Mouse (Mus musculus) limb, embryonic 11.5 days (tissue): ENCODE measurements around the gene Eva1b. TPM values are rescaled to one million over a fixed set of nuclear protein-coding genes. Genes with fewer than 3 reads are reported as not detected.

Experiments
- ATAC-seq: fragments of 200-750 bp; cut with Nextera tagmentation; 2 replicates; pipeline ENCODE4 v1.8.0; 2017; ENCODE audit warnings: low read depth; ENCODE audit not compliant: insufficient number of reproducible peaks, low FRiP score, low TSS enrichment
- DNase-seq: peaks from one replicate; pipeline ENCODE4 v3.0.0-alpha.2; 2015; ENCODE audit warnings: low spot score
- H3K27ac ChIP-seq: fragments of 300-500 bp; sonication (generic); replicated peaks from 2 replicates; pipeline ENCODE4 v1.5.1; 2014; ENCODE audit warnings: low read depth, mild to moderate bottlenecking, low read length
- H3K27me3 ChIP-seq: fragments of 300-500 bp; sonication (generic); 2 replicates; pipeline ENCODE4 v1.6.1; 2014; ENCODE audit warnings: mild to moderate bottlenecking, low read length, mixed read lengths; ENCODE audit not compliant: control insufficient read depth, insufficient read depth
- H3K36me3 ChIP-seq: fragments of 300-500 bp; sonication (generic); 2 replicates; pipeline ENCODE4 v1.6.1; 2014; ENCODE audit warnings: mild to moderate bottlenecking, low read length, moderate library complexity, mixed read lengths; ENCODE audit not compliant: control insufficient read depth, insufficient read depth
- H3K4me1 ChIP-seq: fragments of 300-500 bp; sonication (generic); 2 replicates; pipeline ENCODE4 v1.6.1; 2014; ENCODE audit warnings: low read length, mixed read lengths; ENCODE audit not compliant: control insufficient read depth, insufficient read depth
- H3K4me2 ChIP-seq: fragments of 300-500 bp; sonication (generic); 2 replicates; pipeline ENCODE4 v1.6.1; 2014; ENCODE audit warnings: low read depth, mild to moderate bottlenecking, moderate library complexity; ENCODE audit not compliant: severe bottlenecking
- H3K4me3 ChIP-seq: fragments of 300-500 bp; sonication (generic); 2 replicates; pipeline ENCODE4 v1.5.1; 2014; ENCODE audit warnings: low read depth, low read length
- H3K9ac ChIP-seq: fragments of 300-500 bp; sonication (generic); 2 replicates; pipeline ENCODE4 v1.6.1; 2014; ENCODE audit warnings: mild to moderate bottlenecking, low read length
- H3K9me3 ChIP-seq: fragments of 300-500 bp; sonication (generic); 2 replicates; pipeline ENCODE4 v1.6.1; 2016; ENCODE audit warnings: low read length; ENCODE audit not compliant: control insufficient read depth
- WGBS: fragments of 180-500 bp; shearing (Covaris S2); extraction: QIAGEN DNeasy Blood & Tissue Kit; methylation state at CpG from one replicate; pipeline ENCODE4 v1.1.7; 2014; 5-methylcytosine and 5-hydroxymethylcytosine counted together
- polyA plus RNA-seq: library from polyadenylated mRNA; unstranded; fragments of >200 nt; fragmentation: Nextera tagmentation; extraction: Ambion mirVana; gene quantifications from 2 replicates; pipeline ENCODE4 v1.2.1, GENCODE M21; 2014

Eva1b gene
- polyA plus RNA-seq, 1 experiment from 2014 or later = 70.3 TPM

GRCm38 (mm10) chr4:126115871-126116521 is 31.5 kb upstream of the Eva1b start:
- Histone ChIP-seq H3K4me3 (no peak overlapping the region), H3K27ac (no peak overlapping the region), H3K36me3 (no peaks in the 10 kb centered on the region; the same call in 1 of the 2 replicates), H3K4me2 (no peak overlapping the region), H3K9ac (no peak overlapping the region), H3K27me3 (no peaks in the 10 kb centered on the region), H3K9me3 (no peaks in the 10 kb centered on the region), H3K4me1 (peaks cover 6% of the 10 kb centered on the region)
- ATAC-seq = no peak
- WGBS = 76% methylated on average over 6 of the region's 6 CpGs
- DNase-seq = no peak

DNA sequence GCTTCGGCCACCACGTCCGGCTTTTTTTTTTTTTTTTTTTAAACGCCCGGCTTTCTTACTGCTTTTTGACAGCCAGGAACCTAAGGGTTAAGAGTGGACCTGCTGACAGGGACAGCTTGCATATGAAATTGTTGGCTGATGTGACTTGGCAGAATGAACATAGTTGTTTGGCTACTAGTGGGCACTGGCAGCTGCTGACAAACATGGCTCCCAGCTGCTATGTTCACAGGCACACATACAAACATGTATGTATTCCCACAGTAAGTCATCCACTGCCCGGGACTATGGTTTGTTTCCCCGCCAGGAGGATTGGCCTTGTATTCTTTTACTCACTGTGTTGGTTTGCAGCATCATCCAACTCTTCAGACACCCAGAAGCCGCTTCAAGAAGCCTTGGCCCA is 30.4 kb upstream of the Eva1b start:
- DNase-seq (no peak), ATAC-seq (no peak)
- H3K4me1 ChIP-seq = 0 out of 2 replicates have a peak, but pooled peaks cover 3% of the 10 kb centered on the region
- H3K27me3 ChIP-seq = no peaks in the 10 kb centered on the region
- H3K4me2 ChIP-seq = no peak overlapping the region
- 87% methylated on average over 8 of the region's 8 CpGs for WGBS
- no peak overlapping the region for H3K9ac ChIP-seq
- no peak overlapping the region for H3K27ac ChIP-seq
- H3K4me3 ChIP-seq = no peak overlapping the region
- H3K9me3 ChIP-seq = no peaks in the 10 kb centered on the region
- no peaks in the 10 kb centered on the region; the same call in 1 of the 2 replicates for H3K36me3 ChIP-seq

DNA sequence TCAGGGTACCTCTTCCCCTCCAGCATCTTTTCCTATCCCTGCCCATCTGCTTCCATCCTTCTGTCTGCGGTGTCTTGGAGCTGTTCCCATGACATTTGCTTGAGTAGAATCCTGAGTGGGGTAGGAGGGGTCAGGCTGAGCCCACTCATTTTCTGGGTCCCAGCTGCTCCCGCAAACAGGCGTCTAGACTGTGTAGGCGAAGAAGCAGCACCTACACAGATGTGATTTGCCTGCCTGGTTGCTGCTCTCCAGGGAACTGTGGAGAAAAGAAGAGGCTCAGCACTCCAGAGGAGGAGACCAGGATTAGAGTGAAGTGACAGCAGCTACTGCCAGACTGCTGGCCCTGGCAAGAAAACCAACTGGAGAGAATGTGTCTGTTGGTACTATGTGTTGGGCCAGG is 28.9 kb upstream of the Eva1b start:
- no peak overlapping the region for H3K4me3 ChIP-seq
- no peak for ATAC-seq
- H3K4me2 ChIP-seq = no peak overlapping the region
- H3K9ac ChIP-seq = no peak overlapping the region
- WGBS = 97% methylated on average over 4 of the region's 4 CpGs
- H3K27ac ChIP-seq = no peak overlapping the region
- H3K27me3 ChIP-seq = no peaks in the 10 kb centered on the region
- H3K4me1 ChIP-seq = 0 out of 2 replicates have a peak, but pooled peaks cover 3% of the 10 kb centered on the region
- DNase-seq = no peak
- H3K9me3 ChIP-seq = no peaks in the 10 kb centered on the region
- H3K36me3 ChIP-seq = no peaks in the 10 kb centered on the region; the same call in 1 of the 2 replicates

GRCm38 (mm10) chr4:126119051-126119450 is 28.5 kb upstream of the Eva1b start:
- no peak for ATAC-seq
- WGBS = 87% methylated on average over 1 of the region's 1 CpGs
- Histone ChIP-seq H3K27ac (no peak overlapping the region), H3K27me3 (no peaks in the 10 kb centered on the region), H3K4me2 (no peak overlapping the region), H3K4me1 (0 out of 2 replicates have a peak, but pooled peaks cover 3% of the 10 kb centered on the region), H3K36me3 (no peaks in the 10 kb centered on the region; the same call in 1 of the 2 replicates), H3K4me3 (no peak overlapping the region), H3K9ac (no peak overlapping the region), H3K9me3 (no peaks in the 10 kb centered on the region)
- DNase-seq = no peak

- no peak overlapping the region for H3K27ac ChIP-seq
- no peaks in the 10 kb centered on the region; the same call in 1 of the 2 replicates for H3K36me3 ChIP-seq
- ATAC-seq = no peak
- H3K27me3 ChIP-seq = no peaks in the 10 kb centered on the region
- H3K4me3 ChIP-seq = no peak overlapping the region
- H3K9ac ChIP-seq = no peak overlapping the region
- H3K4me1 ChIP-seq = 0 out of 2 replicates have a peak, but pooled peaks cover 3% of the 10 kb centered on the region
- H3K9me3 ChIP-seq = no peaks in the 10 kb centered on the region
- no peak for DNase-seq
- WGBS = 87% methylated on average over 5 of the region's 5 CpGs
- no peak overlapping the region for H3K4me2 ChIP-seq
Measured at GRCm38 (mm10) chr4:126120052-126120451, 27.5 kb upstream of the Eva1b start.

DNA sequence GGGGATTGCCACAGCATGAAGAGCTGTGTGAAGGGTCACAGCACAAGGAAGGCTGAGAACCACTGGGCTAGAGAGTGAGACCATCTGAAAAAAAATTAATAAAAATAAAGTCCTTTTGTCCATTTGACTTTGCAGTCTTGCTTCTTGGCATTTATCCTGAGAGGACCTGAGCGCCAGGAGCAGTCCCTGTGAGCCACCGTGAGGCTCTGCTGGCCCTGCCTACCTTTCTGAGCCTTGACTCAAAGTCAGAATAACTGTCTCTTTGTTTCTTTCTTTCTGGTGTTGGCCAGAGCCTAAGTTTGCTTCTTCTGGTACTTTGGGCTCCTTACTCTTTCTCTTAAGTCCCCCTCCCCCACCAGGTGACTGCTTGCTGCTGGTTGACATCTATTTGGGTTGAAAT is 27.0 kb upstream of the Eva1b start:
- H3K4me1 ChIP-seq = 0 out of 2 replicates have a peak, but pooled peaks cover under 1% of the 10 kb centered on the region
- 92% methylated on average over 2 of the region's 2 CpGs for WGBS

DNA sequence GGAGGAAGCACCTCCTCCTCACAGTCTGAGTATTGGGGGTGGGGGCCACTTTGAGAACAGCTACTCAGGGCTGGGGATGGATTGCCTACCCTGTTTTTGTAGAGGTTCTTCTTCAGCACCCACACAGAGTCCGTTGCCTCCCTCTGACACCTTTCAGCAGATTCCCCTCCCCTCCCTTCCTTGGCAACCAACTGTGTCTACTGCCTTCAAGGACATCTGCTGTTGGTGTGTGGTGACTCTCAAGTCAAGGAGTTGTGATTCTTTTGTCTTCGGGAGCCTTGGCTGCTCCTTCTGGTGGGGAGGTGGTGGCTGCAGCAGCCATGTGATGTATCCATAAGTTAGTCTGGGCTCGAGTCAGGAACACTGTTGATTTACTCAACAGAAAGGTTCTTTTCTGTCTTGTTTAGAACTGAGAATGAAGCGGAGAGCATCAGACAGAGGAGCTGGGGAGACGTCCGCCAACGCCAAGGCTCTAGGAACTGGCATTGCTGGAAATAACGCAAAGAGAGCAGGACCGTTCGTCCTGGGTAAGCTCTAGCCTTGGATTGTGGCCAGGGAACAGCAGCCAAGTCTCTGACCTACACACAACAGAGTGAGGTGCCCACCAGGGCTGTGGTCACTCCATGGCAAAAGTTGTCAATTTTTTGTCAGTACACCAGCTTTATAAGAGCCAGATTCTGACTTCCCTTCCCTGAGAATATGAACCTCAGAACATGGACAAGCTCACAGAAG is 24.1 kb upstream of the Eva1b start:
- Histone ChIP-seq H3K36me3 (peaks cover 4% of the 10 kb centered on the region), H3K9me3 (no peaks in the 10 kb centered on the region), H3K4me3 (no peak overlapping the region), H3K4me2 (no peak overlapping the region), H3K4me1 (no peaks in the 10 kb centered on the region), H3K9ac (no peak overlapping the region), H3K27ac (no peak overlapping the region), H3K27me3 (no peaks in the 10 kb centered on the region)
- WGBS = 93% methylated on average over 10 of the region's 10 CpGs
- ATAC-seq = no peak
- no peak for DNase-seq

More for the DNA sequence above, 27.0 kb upstream of the Eva1b start:
- Histone ChIP-seq H3K27me3 (no peaks in the 10 kb centered on the region), H3K27ac (no peak overlapping the region), H3K9ac (no peak overlapping the region), H3K36me3 (no peaks in the 10 kb centered on the region; the same call in 1 of the 2 replicates), H3K4me2 (no peak overlapping the region), H3K9me3 (no peaks in the 10 kb centered on the region), H3K4me3 (no peak overlapping the region)
- ATAC-seq (no peak), DNase-seq (no peak)

DNA sequence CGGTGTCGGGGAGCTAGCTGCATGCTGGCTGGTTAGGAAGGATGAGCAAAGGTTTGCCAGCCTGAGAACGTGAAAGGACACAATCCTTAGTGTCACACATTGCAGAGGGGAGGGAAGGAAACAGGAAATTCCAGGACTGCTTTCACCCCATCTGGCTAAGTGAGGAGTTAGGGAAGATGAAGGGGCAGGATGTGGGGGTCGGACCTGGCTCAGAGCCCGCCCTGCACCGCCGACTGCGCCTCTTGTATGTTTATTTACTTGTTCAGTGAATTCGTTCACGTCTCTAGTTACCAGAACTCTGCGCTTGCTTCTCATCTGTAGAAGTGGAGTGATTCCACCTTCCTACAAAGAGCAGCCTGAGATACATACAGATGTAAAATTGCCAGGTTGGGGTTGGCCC is 17.0 kb upstream of the Eva1b start:
- Histone ChIP-seq H3K4me3 (no peak overlapping the region), H3K4me2 (no peak overlapping the region), H3K27me3 (no peaks in the 10 kb centered on the region), H3K4me1 (peaks cover 26% of the 10 kb centered on the region), H3K36me3 (peaks cover 21% of the 10 kb centered on the region), H3K9ac (no peak overlapping the region), H3K27ac (no peak overlapping the region), H3K9me3 (no peaks in the 10 kb centered on the region)
- WGBS = 68% methylated on average over 11 of the region's 11 CpGs
- ATAC-seq (no peak), DNase-seq (no peak)
